Mouse (Mus musculus): ENCODE measurements around the gene Mcm10.

DNA sequence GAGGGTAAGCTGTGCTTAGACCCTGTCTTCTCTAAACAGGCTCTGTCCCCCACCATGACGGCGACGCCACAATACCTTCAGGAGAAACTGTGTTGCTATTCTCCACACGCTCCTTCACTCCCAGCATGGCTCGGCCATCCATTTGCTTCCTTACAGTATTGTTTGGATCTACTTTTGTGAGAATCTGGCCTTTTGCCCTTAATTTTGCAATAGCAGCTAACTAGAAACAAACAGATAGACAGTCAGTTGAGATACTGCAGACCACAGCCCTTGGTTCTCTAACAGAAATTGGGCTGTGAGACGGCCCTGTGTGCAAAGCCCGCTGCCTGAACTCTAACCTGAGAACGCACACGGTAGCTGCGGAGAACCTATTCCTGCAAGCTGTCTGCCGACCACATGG is 16.9 kb downstream of the Mcm10 start:
- TF ChIP-seq CTCF (IDR thresholded peaks at IDR 0.05; ENCODE audit: low read depth) (no peak), EP300 (IDR thresholded peaks at IDR 0.05; ENCODE audit: low read depth) (no peak)
